Mouse (Mus musculus): Measurements from ENCODE around the gene Kif1a. TPM values are rescaled to one million over a fixed set of nuclear protein-coding genes. Genes with fewer than 3 reads are reported as not detected.

Kif1a gene
- polyA plus RNA-seq, 1 experiment from 2014 or later = 502 TPM

- Histone ChIP-seq H3K4me2 (no peak overlapping the region), H3K27ac (no peak overlapping the region), H3K9me3 (no peaks in the 10 kb centered on the region), H3K4me3 (no peak overlapping the region), H3K36me3 (replicated peaks) (peaks cover 20% of the 10 kb centered on the region), H3K4me1 (peaks cover 26% of the 10 kb centered on the region), H3K27me3 (replicated peaks) (no peaks in the 10 kb centered on the region), H3K9ac (no peak overlapping the region)
- 86% methylated on average over 12 of the region's 12 CpGs for WGBS
- ATAC-seq (replicated peaks) = no peak
These were observed 18.1 kb downstream of the Kif1a start for GRCm38 (mm10) chr1:93083420-93084285.

GRCm38 (mm10) chr1:93082121-93082520, 19.6 kb downstream of the Kif1a start:
- Histone ChIP-seq H3K27ac (no peak overlapping the region), H3K9me3 (no peaks in the 10 kb centered on the region), H3K9ac (no peak overlapping the region), H3K4me2 (no peak overlapping the region), H3K4me3 (no peak overlapping the region), H3K4me1 (peaks cover 26% of the 10 kb centered on the region), H3K27me3 (replicated peaks) (no peaks in the 10 kb centered on the region), H3K36me3 (replicated peaks) (peaks cover 32% of the 10 kb centered on the region)
- ATAC-seq (replicated peaks) = no peak
- WGBS = 62% methylated on average over 8 of the region's 8 CpGs

GRCm38 (mm10) chr1:93080930-93081589, 20.7 kb downstream of the Kif1a start:
- Histone ChIP-seq H3K36me3 (replicated peaks) (peaks cover 42% of the 10 kb centered on the region), H3K4me1 (peaks cover 26% of the 10 kb centered on the region)

GRCm38 (mm10) chr1:93079602-93080001, 22.1 kb downstream of the Kif1a start:
- no peak overlapping the region for H3K4me2 ChIP-seq
- H3K4me3 ChIP-seq = no peak overlapping the region
- peaks cover 54% of the 10 kb centered on the region for H3K36me3 ChIP-seq (replicated peaks)
- H3K27ac ChIP-seq = peak overlapping the region; percentile 28
- H3K9ac ChIP-seq = no peak overlapping the region
- WGBS = 27% methylated on average over 3 of the region's 3 CpGs
- H3K27me3 ChIP-seq (replicated peaks) = no peaks in the 10 kb centered on the region
- peaks cover 14% of the 10 kb centered on the region for H3K4me1 ChIP-seq
- ATAC-seq (replicated peaks) = 0 out of 2 replicates have a peak, but pooled peaks have one; percentile 30
- H3K9me3 ChIP-seq = no peaks in the 10 kb centered on the region

More at GRCm38 (mm10) chr1:93080930-93081589, 20.7 kb downstream of the Kif1a start:
- no peak overlapping the region for H3K9ac ChIP-seq
- H3K4me3 ChIP-seq = no peak overlapping the region
- no peaks in the 10 kb centered on the region for H3K9me3 ChIP-seq
- no peaks in the 10 kb centered on the region for H3K27me3 ChIP-seq (replicated peaks)
- H3K4me2 ChIP-seq = no peak overlapping the region
- no peak for ATAC-seq (replicated peaks)
- 77% methylated on average over 3 of the region's 3 CpGs for WGBS
- no peak overlapping the region for H3K27ac ChIP-seq

- no peak for ATAC-seq (replicated peaks)
- H3K27ac ChIP-seq = no peak overlapping the region
- no peak overlapping the region for H3K9ac ChIP-seq
- no peak overlapping the region for H3K4me3 ChIP-seq
- H3K36me3 ChIP-seq (replicated peaks) = peaks cover 74% of the 10 kb centered on the region
- H3K4me1 ChIP-seq = no peaks in the 10 kb centered on the region
- H3K4me2 ChIP-seq = no peak overlapping the region
- no peaks in the 10 kb centered on the region for H3K27me3 ChIP-seq (replicated peaks)
- H3K9me3 ChIP-seq = no peaks in the 10 kb centered on the region
- 77% methylated on average over 2 of the region's 2 CpGs for WGBS
These were observed 29.4 kb downstream of the Kif1a start for GRCm38 (mm10) chr1:93072279-93072865.

GRCm38 (mm10) chr1:93071487-93071971, 30.2 kb downstream of the Kif1a start:
- WGBS = 76% methylated on average over 18 of the region's 18 CpGs
- Histone ChIP-seq H3K4me3 (no peak overlapping the region), H3K4me2 (no peak overlapping the region), H3K9me3 (no peaks in the 10 kb centered on the region), H3K4me1 (no peaks in the 10 kb centered on the region), H3K27me3 (replicated peaks) (no peaks in the 10 kb centered on the region), H3K9ac (no peak overlapping the region), H3K27ac (no peak overlapping the region), H3K36me3 (replicated peaks) (peaks cover 72% of the 10 kb centered on the region)
- ATAC-seq (replicated peaks) = 0 out of 2 replicates have a peak, but pooled peaks have one; percentile 22

DNA sequence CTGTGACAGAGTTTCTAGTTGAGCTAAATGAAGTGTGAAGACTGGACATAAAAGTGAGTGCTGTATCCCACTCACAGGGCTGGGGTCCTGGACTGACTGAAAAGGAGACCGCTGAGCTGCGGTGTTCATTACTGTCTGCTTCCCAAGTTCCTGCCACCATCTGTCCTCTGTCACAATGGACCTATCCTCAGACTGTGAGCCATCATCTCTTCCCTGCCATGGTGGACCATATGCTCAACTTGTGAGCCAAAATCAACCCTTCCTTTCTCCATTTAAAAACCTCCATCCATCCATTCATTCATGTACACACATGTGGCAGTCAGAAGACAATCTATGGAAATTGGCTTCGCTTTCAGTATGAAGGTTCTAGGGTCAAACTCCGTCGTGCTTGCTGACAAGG, 30.9 kb downstream of the Kif1a start:
- Histone ChIP-seq H3K27ac (no peak overlapping the region), H3K9me3 (no peaks in the 10 kb centered on the region), H3K4me3 (no peak overlapping the region), H3K4me1 (no peaks in the 10 kb centered on the region), H3K36me3 (replicated peaks) (peaks cover 72% of the 10 kb centered on the region), H3K4me2 (no peak overlapping the region), H3K9ac (no peak overlapping the region), H3K27me3 (replicated peaks) (no peaks in the 10 kb centered on the region)
- no peak for ATAC-seq (replicated peaks)
- 87% methylated on average over 5 of the region's 5 CpGs for WGBS

DNA sequence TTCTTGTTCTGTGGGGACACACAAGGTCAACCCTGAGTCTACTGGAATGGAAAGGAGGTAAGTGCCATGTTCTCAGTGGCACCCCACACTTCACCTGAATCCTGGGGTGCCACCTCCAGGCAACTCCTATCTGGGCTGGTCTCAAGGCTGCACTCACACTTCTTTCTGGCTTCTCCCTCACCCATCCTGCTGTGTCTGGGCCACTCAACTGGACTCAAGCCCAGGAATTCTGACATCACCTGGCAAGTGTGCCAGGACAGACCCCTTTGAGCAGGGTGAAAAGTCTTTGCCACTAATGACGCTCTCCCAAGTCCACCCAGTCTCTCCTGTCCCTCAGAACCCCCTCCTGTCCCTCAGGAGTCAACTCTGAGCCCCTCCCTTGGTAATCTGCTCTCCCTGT, 33.2 kb downstream of the Kif1a start:
- WGBS = 68% methylated on average over 1 of the region's 1 CpGs
- Histone ChIP-seq H3K9me3 (no peaks in the 10 kb centered on the region), H3K36me3 (replicated peaks) (peaks cover 67% of the 10 kb centered on the region), H3K4me1 (no peaks in the 10 kb centered on the region), H3K4me2 (no peak overlapping the region), H3K27me3 (replicated peaks) (no peaks in the 10 kb centered on the region), H3K4me3 (no peak overlapping the region), H3K27ac (no peak overlapping the region), H3K9ac (no peak overlapping the region)
- no peak for ATAC-seq (replicated peaks)

DNA sequence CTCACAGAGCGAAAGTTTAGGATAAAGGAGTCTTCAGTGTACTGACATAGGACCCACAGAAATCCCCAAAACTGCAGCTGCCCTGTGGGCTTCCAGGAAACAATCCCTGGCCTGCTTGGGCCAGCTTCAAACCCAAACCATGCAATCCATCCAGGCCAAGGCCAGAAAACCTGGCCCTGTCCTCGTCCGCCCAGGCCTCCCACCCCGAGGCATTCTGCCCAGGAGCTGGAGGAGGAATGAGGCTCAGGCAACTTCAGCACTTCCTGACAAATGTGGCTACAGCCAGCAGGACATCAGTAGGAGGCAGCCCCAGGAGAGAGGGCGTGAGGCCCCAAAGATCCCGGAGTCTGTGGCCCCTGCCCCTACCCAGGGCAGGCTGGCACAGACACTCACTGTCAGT, 36.1 kb downstream of the Kif1a start:
- no peak overlapping the region for H3K4me2 ChIP-seq
- H3K9ac ChIP-seq = no peak overlapping the region
- H3K27ac ChIP-seq = no peak overlapping the region
- 90% methylated on average over 6 of the region's 6 CpGs for WGBS
- no peaks in the 10 kb centered on the region for H3K4me1 ChIP-seq
- no peaks in the 10 kb centered on the region for H3K27me3 ChIP-seq (replicated peaks)
- no peak for ATAC-seq (replicated peaks)
- H3K9me3 ChIP-seq = no peaks in the 10 kb centered on the region
- H3K4me3 ChIP-seq = no peak overlapping the region
- peaks cover 73% of the 10 kb centered on the region for H3K36me3 ChIP-seq (replicated peaks)

DNA sequence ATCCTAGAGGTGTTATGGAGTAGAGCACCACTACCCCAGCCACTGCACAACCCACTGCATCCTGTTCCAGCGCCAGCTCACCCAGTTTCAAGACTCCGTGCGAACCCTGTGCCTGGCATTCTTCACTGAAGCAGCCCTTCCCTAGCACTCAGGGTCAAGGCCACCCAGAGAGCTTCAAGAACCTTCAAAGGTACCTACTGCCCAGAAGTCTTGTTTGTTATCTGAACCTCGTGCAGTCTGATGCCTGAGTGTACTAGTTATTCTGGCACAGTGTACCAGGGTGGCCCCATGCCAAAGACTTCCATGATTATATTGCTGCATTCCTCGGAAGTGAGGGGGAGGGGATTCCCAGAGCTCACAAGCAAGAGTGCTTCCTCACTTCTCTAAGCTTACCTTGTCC, 38.1 kb downstream of the Kif1a start:
- WGBS = 79% methylated on average over 5 of the region's 5 CpGs
- no peaks in the 10 kb centered on the region for H3K27me3 ChIP-seq (replicated peaks)
- no peak overlapping the region for H3K4me2 ChIP-seq
- no peak overlapping the region for H3K9ac ChIP-seq
- no peak overlapping the region for H3K4me3 ChIP-seq
- no peak overlapping the region for H3K27ac ChIP-seq
- H3K9me3 ChIP-seq = no peaks in the 10 kb centered on the region
- ATAC-seq (replicated peaks) = no peak
- peaks cover 79% of the 10 kb centered on the region for H3K36me3 ChIP-seq (replicated peaks)
- no peaks in the 10 kb centered on the region for H3K4me1 ChIP-seq

DNA sequence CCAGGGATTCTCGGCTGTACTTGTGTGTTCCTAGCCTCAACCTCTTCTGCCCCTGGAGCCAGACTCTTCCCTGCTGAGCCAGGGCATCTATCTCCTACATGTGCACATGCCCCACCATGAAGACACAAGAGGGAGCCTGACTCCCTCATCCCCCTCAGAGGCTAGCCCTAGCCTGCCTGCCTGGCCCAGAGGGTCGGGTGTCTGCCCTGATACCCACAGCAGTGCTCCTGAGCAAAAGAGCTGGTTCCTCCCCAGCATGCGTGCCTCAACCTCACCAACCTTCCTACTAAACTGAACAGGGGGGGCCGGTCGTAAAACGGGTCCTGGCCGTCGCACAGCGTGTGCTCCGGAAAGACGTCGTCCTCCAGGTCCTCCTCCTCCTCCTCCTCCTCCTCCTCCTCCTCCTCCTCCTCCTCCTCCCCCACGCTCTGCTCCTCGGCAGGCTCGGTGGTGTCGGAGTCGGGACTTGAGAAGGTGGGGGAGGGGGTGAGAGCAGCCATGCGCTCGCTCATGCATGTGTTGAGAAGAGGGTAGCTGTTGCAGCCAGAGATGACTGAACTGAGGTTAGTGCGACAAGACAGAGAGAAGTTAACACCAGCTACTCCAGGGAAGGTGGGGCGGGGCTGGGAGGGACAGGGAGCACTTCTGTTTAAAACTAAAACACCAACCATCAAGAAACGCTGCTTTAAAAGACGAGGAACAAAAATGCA, 50.5 kb downstream of the Kif1a start:
- H3K4me1 ChIP-seq = no peaks in the 10 kb centered on the region
- no peaks in the 10 kb centered on the region for H3K27me3 ChIP-seq (replicated peaks)
- no peak overlapping the region for H3K9ac ChIP-seq
- WGBS = 60% methylated on average over 19 of the region's 23 CpGs
- H3K36me3 ChIP-seq (replicated peaks) = peaks cover 70% of the 10 kb centered on the region
- H3K9me3 ChIP-seq = no peaks in the 10 kb centered on the region
- no peak overlapping the region for H3K4me3 ChIP-seq
- H3K4me2 ChIP-seq = no peak overlapping the region
- ATAC-seq (replicated peaks) = no peak
- H3K27ac ChIP-seq = no peak overlapping the region

DNA sequence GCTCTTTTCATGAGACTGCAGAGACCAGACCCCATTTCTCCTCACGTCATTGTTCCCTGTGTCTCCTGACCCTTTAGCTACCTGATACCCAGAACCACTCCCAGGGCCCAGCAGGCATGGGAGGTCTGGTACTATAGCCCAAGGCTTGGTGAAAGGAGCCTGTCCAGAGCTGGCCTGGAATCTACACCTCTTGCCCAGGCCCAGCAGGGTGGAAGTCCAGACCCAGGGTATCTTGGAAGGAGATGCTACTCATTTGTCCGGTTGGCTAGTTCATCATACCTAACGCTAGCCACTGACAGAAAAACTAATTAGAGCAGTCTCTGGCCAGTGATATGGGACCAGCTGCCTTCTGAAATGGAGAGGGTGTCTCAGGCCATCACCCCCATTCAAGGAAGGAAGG, 51.7 kb downstream of the Kif1a start:
- no peaks in the 10 kb centered on the region for H3K9me3 ChIP-seq
- no peaks in the 10 kb centered on the region for H3K27me3 ChIP-seq (replicated peaks)
- H3K4me3 ChIP-seq = no peak overlapping the region
- no peaks in the 10 kb centered on the region for H3K4me1 ChIP-seq
- no peak overlapping the region for H3K4me2 ChIP-seq
- no peak overlapping the region for H3K9ac ChIP-seq
- H3K27ac ChIP-seq = no peak overlapping the region
- 93% methylated on average over 3 of the region's 3 CpGs for WGBS
- no peak for ATAC-seq (replicated peaks)
- H3K36me3 ChIP-seq (replicated peaks) = peaks cover 62% of the 10 kb centered on the region
